Mouse (Mus musculus) layer of hippocampus, adult 2 months (tissue): ENCODE measurements around the gene Gabra4. TPM values are rescaled to one million over a fixed set of nuclear protein-coding genes. Genes with fewer than 3 reads are reported as not detected.

Source experiments
- DNase-seq, 2 experiments: peaks; one replicate each; pipeline ENCODE4 v3.0.0; 2022; ENCODE audit warnings: low spot score in 2 of 2
- H3K27ac ChIP-seq: fragments of 200-600 bp; 2 replicates; pipeline ENCODE4 v1.8.1; 2022
- H3K4me3 ChIP-seq: fragments of 200-600 bp; 2 replicates; pipeline ENCODE4 v1.8.1; 2022; ENCODE audit warnings: mild to moderate bottlenecking
- CTCF ChIP-seq: fragments of 200-600 bp; conservative IDR thresholded peaks from 2 replicates; pipeline ENCODE4 v1.8.1; 2022; ENCODE audit warnings: antibody characterized with exemption, mild to moderate bottlenecking, moderate library complexity
- long read RNA-seq, 2 experiments: library from polyadenylated mRNA; stranded (forward); transcript quantifications; one replicate each; pipeline ENCODE4 v2.0.0; 2021; ENCODE audit warnings: borderline mapping rate in 2 of 2
- total RNA-seq, 2 experiments: library from RNA; stranded (reverse); gene quantifications; 2 replicates each; pipeline ENCODE4 v1.2.3; 2021

Gabra4 gene
- total RNA-seq = 10 to 100 TPM; 82.6 to 94.2 TPM
- long read RNA-seq, experiment 1, full-length matches to known transcripts = 40 of 48 reads
- long read RNA-seq, experiment 1, partial matches to known transcripts = 1 of 48 reads
- long read RNA-seq, experiment 1, other reads (novel, unspliced or antisense) = 7 of 48 reads
- long read RNA-seq, experiment 2, full-length matches to known transcripts = 45 of 49 reads
- long read RNA-seq, experiment 2, partial matches to known transcripts = 1 of 49 reads
- long read RNA-seq, experiment 2, other reads (novel, unspliced or antisense) = 3 of 49 reads

GRCm38 (mm10) chr5:71658115-71658497 lies at the start of gene Gabra4:
Gabra4 (minus strand) TSS chr5:71658308.
- Histone ChIP-seq H3K4me3 (peak within 1 kb of the TSS; percentile 80), H3K27ac (peak within 1 kb of the TSS; percentile 92)
- no peak for TF ChIP-seq CTCF
- DNase-seq = peak in 1 of 2 experiments; percentile 37

- Histone ChIP-seq H3K4me3 (peak overlapping the region; percentile 87), H3K27ac (peak overlapping the region; percentile 98)
- no peak for DNase-seq
- TF ChIP-seq CTCF = no peak
Observed at GRCm38 (mm10) chr5:71701273-71701614, 43.1 kb upstream of the Gabra4 start.

- peak; percentile 63 to 73 for DNase-seq
- TF ChIP-seq CTCF = peak; percentile 65
- Histone ChIP-seq H3K27ac (peak overlapping the region; percentile 98), H3K4me3 (peak overlapping the region; percentile 87)
Observed at GRCm38 (mm10) chr5:71700468-71701272, 42.6 kb upstream of the Gabra4 start.

- Histone ChIP-seq H3K4me3 (peak overlapping the region; percentile 87), H3K27ac (peak overlapping the region; percentile 98)
- TF ChIP-seq CTCF = no peak
- DNase-seq = peak; percentile 78
Observed at GRCm38 (mm10) chr5:71699696-71700467, 41.8 kb upstream of the Gabra4 start.

GRCm38 (mm10) chr5:71665593-71665992 lies 7.5 kb upstream of the Gabra4 start:
- peak in 1 of 2 experiments; percentile 30 for DNase-seq
- H3K4me3 ChIP-seq = no peak overlapping the region
- peak; percentile 71 for TF ChIP-seq CTCF

GRCm38 (mm10) chr5:71657482-71658114 lies 510 bp downstream of the Gabra4 start, which contains the start of gene Gabrb1:
Gabrb1 (plus strand) TSS chr5:71658113.
- H3K27ac ChIP-seq = peak within 1 kb of the TSS; percentile 92
- peak; percentile 32 to 55 for DNase-seq
- TF ChIP-seq CTCF = no peak
- H3K4me3 ChIP-seq = peak within 1 kb of the TSS; percentile 80

More at GRCm38 (mm10) chr5:71665593-71665992, 7.5 kb upstream of the Gabra4 start:
- H3K27ac ChIP-seq = no peak overlapping the region

GRCm38 (mm10) chr5:71656771-71657170 lies 1.3 kb downstream of the Gabra4 start:
- no peak for TF ChIP-seq CTCF
- peak overlapping the region; percentile 80 for H3K4me3 ChIP-seq
- DNase-seq = peak; percentile 40 to 47
- peak overlapping the region; percentile 92 for H3K27ac ChIP-seq

GRCm38 (mm10) chr5:71654056-71654455 lies 4.1 kb downstream of the Gabra4 start:
- Histone ChIP-seq H3K4me3 (no peak overlapping the region; the same call in 1 of the 2 replicates), H3K27ac (peak overlapping the region; percentile 46; the same call in 1 of the 2 replicates)
- TF ChIP-seq CTCF = no peak
- DNase-seq = no peak

- DNase-seq = no peak
Observed at GRCm38 (mm10) chr5:71648108-71648507, 10.0 kb downstream of the Gabra4 start.

GRCm38 (mm10) chr5:71639804-71640203 lies 18.3 kb downstream of the Gabra4 start:
- peak overlapping the region; percentile 80 for H3K27ac ChIP-seq
- no peak for TF ChIP-seq CTCF
- no peak overlapping the region for H3K4me3 ChIP-seq
- peak; percentile 46 to 53 for DNase-seq

More at GRCm38 (mm10) chr5:71648108-71648507, 10.0 kb downstream of the Gabra4 start:
- H3K27ac ChIP-seq = peak overlapping the region; percentile 84
- no peak overlapping the region; the same call in 1 of the 2 replicates for H3K4me3 ChIP-seq
- TF ChIP-seq CTCF = no peak

GRCm38 (mm10) chr5:71627820-71628219 lies 30.3 kb downstream of the Gabra4 start:
- no peak for TF ChIP-seq CTCF
- H3K4me3 ChIP-seq = no peak overlapping the region
- no peak overlapping the region for H3K27ac ChIP-seq
- peak in 1 of 2 experiments; percentile 28 for DNase-seq

GRCm38 (mm10) chr5:71616734-71617133 lies 41.4 kb downstream of the Gabra4 start:
- no peak for DNase-seq
- no peak overlapping the region for H3K27ac ChIP-seq
- no peak for TF ChIP-seq CTCF
- no peak overlapping the region for H3K4me3 ChIP-seq
